Mouse (Mus musculus) thymus, adult 2 months (tissue): ENCODE results near the gene Rab37.

Source experiments
- CTCF ChIP-seq: fragments of 200-500 bp; IDR thresholded peaks from 2 replicates; pipeline ENCODE4 v1.5.1; 2012; ENCODE audit warnings: mild to moderate bottlenecking, control low read depth, low read length, moderate library complexity, borderline replicate concordance; ENCODE audit not compliant: control insufficient read depth, poor library complexity, insufficient read depth; ENCODE audit errors: extremely low read depth
- POLR2A ChIP-seq: fragments of 200-500 bp; IDR thresholded peaks from 2 replicates; pipeline ENCODE4 v1.6.1; 2012; ENCODE audit warnings: mild to moderate bottlenecking, low read length, control low read depth, moderate library complexity; ENCODE audit not compliant: control insufficient read depth, poor library complexity, insufficient read depth; ENCODE audit errors: extremely low read depth

DNA sequence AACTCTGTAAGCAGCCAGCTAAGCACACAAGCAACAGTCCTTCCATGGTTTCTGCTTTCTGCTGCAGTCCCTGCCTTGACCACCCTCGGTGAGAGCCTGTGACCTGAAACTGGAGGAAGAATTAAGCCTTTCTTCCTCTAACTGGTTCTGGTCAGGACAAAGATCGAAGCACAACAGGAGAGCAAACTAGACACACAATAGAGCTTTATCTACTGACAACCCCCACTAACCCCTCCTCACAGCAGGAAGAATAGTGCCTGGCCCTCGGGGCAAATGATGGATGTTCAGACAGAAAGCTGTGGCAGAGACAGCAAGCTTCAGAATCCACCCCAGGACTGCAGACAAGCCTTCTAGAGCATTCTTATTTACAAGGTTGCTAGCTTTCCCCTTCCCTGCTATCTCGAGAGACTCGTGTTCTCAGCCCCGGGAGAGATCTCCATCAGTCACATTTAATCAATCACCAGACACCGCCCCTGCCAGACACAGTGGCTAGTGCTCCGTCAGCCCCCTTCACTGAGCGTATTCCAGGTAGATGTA is 20.1 kb upstream of the Rab37 start:
- no peak for TF ChIP-seq POLR2A
- no peak for TF ChIP-seq CTCF
